Mouse (Mus musculus) adrenal gland, adult 2 months (tissue): ENCODE results near the gene Borcs8. TPM values are rescaled to one million over a fixed set of nuclear protein-coding genes. Genes with fewer than 3 reads are reported as not detected.

Experiments
- DNase-seq: peaks from one replicate; pipeline ENCODE4 v3.0.0; 2021
- long read RNA-seq: library from polyadenylated mRNA; stranded (forward); transcript quantifications from one replicate; pipeline ENCODE4 v2.0.0, GENCODE M21; 2021
- polyA plus RNA-seq: library from polyadenylated mRNA; depleted of rRNA; stranded (reverse); fragments of >200 nt; gene quantifications from 2 replicates; pipeline ENCODE4 v1.2.3, GENCODE M21; 2012; rRNA removed
- total RNA-seq, 2 experiments: library from RNA; stranded (reverse); gene quantifications; 2 replicates each; pipeline ENCODE4 v1.2.3; 2021

Gene Borcs8
- total RNA-seq (10 to 100 TPM; 57.1 to 57.8 TPM), polyA plus RNA-seq (70.4 and 84.8 TPM in 2 replicates)
- long read RNA-seq, transcript Borcs8-204 (4 exons, 756 nt), result minor isoform, 9 of 40 reads
- long read RNA-seq, transcript Borcs8-201 (6 exons, 810 nt), result major isoform, 21 of 40 reads
- long read RNA-seq, partial matches to known transcripts, result 6 of 40 reads
- long read RNA-seq, other reads (novel, unspliced or antisense), result 2 of 40 reads

- peak; percentile 99 for DNase-seq
Observed at GRCm38 (mm10) chr8:70139026-70139857, at the start of gene Borcs8, which contains the start of the genes Rfxank and Mef2b. Gene Borcs8, plus strand, starts transcription at chr8:70139499. Gene Rfxank, minus strand, starts transcription at chr8:70139154. Gene Mef2b, plus strand, starts transcription at chr8:70139711.

- no peak for DNase-seq
Observed at GRCm38 (mm10) chr8:70092786-70093185, 46.5 kb upstream of the Borcs8 start.

- no peak for DNase-seq
Observed at GRCm38 (mm10) chr8:70099276-70099675, 40.0 kb upstream of the Borcs8 start.

- DNase-seq, result no peak
Observed at GRCm38 (mm10) chr8:70100241-70100640, 39.1 kb upstream of the Borcs8 start.

- no peak for DNase-seq
Observed at GRCm38 (mm10) chr8:70104506-70104905, 34.8 kb upstream of the Borcs8 start.

GRCm38 (mm10) chr8:70104922-70105321, 34.4 kb upstream of the Borcs8 start:
- DNase-seq, result no peak

- DNase-seq, result no peak
Observed at GRCm38 (mm10) chr8:70110451-70110850, 28.8 kb upstream of the Borcs8 start.

- DNase-seq, result no peak
Observed at GRCm38 (mm10) chr8:70111192-70111795, 28.0 kb upstream of the Borcs8 start.

- no peak for DNase-seq
Observed at GRCm38 (mm10) chr8:70112401-70113016, 26.8 kb upstream of the Borcs8 start.

- DNase-seq, result no peak
Observed at GRCm38 (mm10) chr8:70114488-70114887, 24.8 kb upstream of the Borcs8 start.

GRCm38 (mm10) chr8:70114892-70115291, 24.4 kb upstream of the Borcs8 start:
- DNase-seq, result no peak

- DNase-seq, result peak; percentile 25
Observed at GRCm38 (mm10) chr8:70117611-70118010, 21.7 kb upstream of the Borcs8 start.

GRCm38 (mm10) chr8:70118726-70119700, 20.3 kb upstream of the Borcs8 start:
- no peak for DNase-seq

GRCm38 (mm10) chr8:70120667-70121066, 18.6 kb upstream of the Borcs8 start, which contains the start of gene Ncan:
Gene Ncan, minus strand, starts transcription at chr8:70120873.
- peak; percentile 56 for DNase-seq

- DNase-seq, result no peak
Observed at GRCm38 (mm10) chr8:70122863-70123262, 16.4 kb upstream of the Borcs8 start.

GRCm38 (mm10) chr8:70124992-70125391, 14.3 kb upstream of the Borcs8 start:
- no peak for DNase-seq

GRCm38 (mm10) chr8:70128435-70128834, 10.9 kb upstream of the Borcs8 start:
- peak; percentile 81 for DNase-seq

- peak; percentile 60 for DNase-seq
Observed at GRCm38 (mm10) chr8:70129309-70129952, 9.9 kb upstream of the Borcs8 start.

- DNase-seq, result no peak
Observed at GRCm38 (mm10) chr8:70130066-70130465, 9.2 kb upstream of the Borcs8 start.

GRCm38 (mm10) chr8:70131166-70131883, 8.0 kb upstream of the Borcs8 start, which contains the start of gene Nr2c2ap:
Gene Nr2c2ap, plus strand, starts transcription at chr8:70131333.
- DNase-seq, result peak; percentile 88
